Mouse (Mus musculus) lung, postnatal 0 days (tissue): ENCODE data around the gene Smco4.

ENCODE experiments used
- CTCF ChIP-seq: IDR thresholded peaks from 2 replicates; pipeline ENCODE4 v1.5.1; 2016; ENCODE audit warnings: antibody characterized with exemption, mild to moderate bottlenecking
- EP300 ChIP-seq: IDR thresholded peaks from 2 replicates; pipeline ENCODE4 v1.6.1; 2016; ENCODE audit warnings: antibody characterized with exemption, mild to moderate bottlenecking, control low read depth

DNA sequence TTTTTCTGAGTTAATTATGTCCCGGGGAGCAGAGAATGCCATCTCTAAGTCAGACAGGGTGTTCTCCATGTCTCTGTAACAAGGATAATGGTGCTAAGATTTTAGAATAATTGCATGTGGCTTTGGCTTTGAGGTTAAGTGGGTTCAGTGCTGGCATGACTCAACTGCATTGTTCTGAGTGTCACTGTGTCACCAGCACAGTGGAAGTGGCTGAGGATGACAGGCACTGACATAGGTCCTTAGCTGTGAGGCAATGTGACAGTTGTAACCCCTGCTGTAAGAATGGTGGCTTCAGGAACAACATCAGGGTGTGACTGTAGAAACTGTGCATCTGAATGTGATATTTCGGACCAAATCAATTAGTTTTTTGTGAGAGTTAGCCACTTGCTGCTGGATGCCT lies 22.8 kb downstream of the Smco4 start:
- TF ChIP-seq EP300 = no peak
- no peak for TF ChIP-seq CTCF
